Mouse (Mus musculus) neural tube, embryonic 12.5 days (tissue): Measurements from ENCODE around the gene Mtrex. TPM values are rescaled to one million over a fixed set of nuclear protein-coding genes. Genes with fewer than 3 reads are reported as not detected.

ENCODE experiments used
- ATAC-seq: fragments of 200-750 bp; cut with Nextera tagmentation; 2 replicates; pipeline ENCODE4 v1.8.0; 2017; ENCODE audit warnings: low read depth, mild to moderate bottlenecking, moderate TSS enrichment, moderate library complexity; ENCODE audit not compliant: low FRiP score
- H3K27ac ChIP-seq: fragments of 300-500 bp; sonication (generic); 2 replicates; pipeline ENCODE4 v1.5.1; 2016
- H3K27me3 ChIP-seq: fragments of 300-500 bp; sonication (generic); replicated peaks from 2 replicates; pipeline ENCODE4 v1.6.1; 2016; ENCODE audit warnings: mild to moderate bottlenecking
- H3K36me3 ChIP-seq: fragments of 300-500 bp; sonication (generic); 2 replicates; pipeline ENCODE4 v1.6.1; 2016; ENCODE audit warnings: mild to moderate bottlenecking
- H3K4me1 ChIP-seq: fragments of 300-500 bp; sonication (generic); 2 replicates; pipeline ENCODE4 v1.6.1; 2016
- H3K4me2 ChIP-seq: fragments of 300-500 bp; sonication (generic); replicated peaks from 2 replicates; pipeline ENCODE4 v1.6.1; 2016; ENCODE audit warnings: mild to moderate bottlenecking
- H3K4me3 ChIP-seq: fragments of 300-500 bp; sonication (generic); 2 replicates; pipeline ENCODE4 v1.5.1; 2016
- H3K9ac ChIP-seq: fragments of 300-500 bp; sonication (generic); 2 replicates; pipeline ENCODE4 v1.6.1; 2016; ENCODE audit warnings: mild to moderate bottlenecking
- H3K9me3 ChIP-seq: fragments of 300-500 bp; sonication (generic); 2 replicates; pipeline ENCODE4 v1.6.1; 2016; ENCODE audit warnings: mild to moderate bottlenecking
- WGBS: fragments of 180-500 bp; shearing (Covaris S2); methylation state at CpG from one replicate; pipeline ENCODE4 v1.1.7; 2016; 5-methylcytosine and 5-hydroxymethylcytosine counted together
- polyA plus RNA-seq: library from polyadenylated mRNA; unstranded; fragments of >200 nt; fragmentation: Nextera tagmentation; extraction: Ambion mirVana; gene quantifications from 2 replicates; pipeline ENCODE4 v1.2.1, GENCODE M21; 2016

Mtrex gene
- polyA plus RNA-seq, 1 experiment from 2014 or later = 88.9 TPM

DNA sequence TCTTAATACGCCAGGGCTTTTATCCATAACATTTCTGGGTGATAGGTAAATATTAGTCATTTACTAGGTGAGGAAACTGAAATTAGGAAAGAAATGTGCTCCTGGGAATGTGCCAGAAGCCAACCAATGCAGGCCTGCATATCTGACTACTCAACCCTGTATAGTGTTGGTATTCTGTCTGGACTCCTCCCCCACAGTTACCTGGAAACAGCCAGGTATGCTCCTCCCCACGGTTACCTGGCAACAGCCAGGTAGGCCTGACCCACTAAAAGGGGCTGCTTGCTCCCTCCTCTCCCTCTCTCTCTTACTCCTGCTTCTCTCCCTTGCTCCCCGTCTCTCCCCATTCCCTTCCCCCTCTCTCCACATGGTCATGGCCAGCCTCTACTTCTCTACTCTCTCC lies 104.8 kb downstream of the Mtrex start:
- 80% methylated on average over 3 of the region's 3 CpGs for WGBS
- H3K9me3 ChIP-seq = no peaks in the 10 kb centered on the region
- ATAC-seq = no peak

DNA sequence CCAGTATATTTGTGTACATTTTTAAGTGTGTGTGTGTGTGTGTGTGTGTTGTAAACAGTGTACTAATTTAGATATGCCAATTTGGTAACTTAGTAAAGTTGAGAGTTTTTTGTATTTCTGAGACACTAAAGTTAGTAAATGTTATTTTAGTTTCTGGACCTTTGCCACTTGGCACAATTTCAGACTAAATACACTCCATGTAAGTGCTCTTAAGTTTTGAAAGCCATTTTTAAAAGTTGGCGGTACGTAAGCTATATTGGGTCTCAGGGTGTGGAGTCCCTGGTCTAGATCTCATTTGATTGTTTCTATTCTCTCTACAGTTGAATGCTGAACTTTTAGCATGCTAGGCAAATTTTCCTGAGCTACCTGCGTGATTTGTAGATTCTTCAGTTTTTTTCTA lies 109.1 kb downstream of the Mtrex start:
- Histone ChIP-seq H3K4me1 (no peaks in the 10 kb centered on the region), H3K9ac (no peak overlapping the region), H3K27ac (no peak overlapping the region), H3K9me3 (no peaks in the 10 kb centered on the region), H3K4me2 (no peak overlapping the region), H3K27me3 (no peaks in the 10 kb centered on the region), H3K4me3 (no peak overlapping the region), H3K36me3 (no peaks in the 10 kb centered on the region)
- 95% methylated on average over 3 of the region's 3 CpGs for WGBS
- ATAC-seq = no peak

More for the DNA sequence above, 104.8 kb downstream of the Mtrex start:
- H3K4me3 ChIP-seq = no peak overlapping the region
- H3K27me3 ChIP-seq = no peaks in the 10 kb centered on the region
- no peak overlapping the region for H3K9ac ChIP-seq
- no peaks in the 10 kb centered on the region for H3K36me3 ChIP-seq
- no peak overlapping the region for H3K4me2 ChIP-seq
- H3K4me1 ChIP-seq = no peaks in the 10 kb centered on the region
- H3K27ac ChIP-seq = no peak overlapping the region

Other genes starting within 250 kb of the Mtrex start
- gene Plpp1, start 126.6 kb downstream of the Mtrex start, polyA plus RNA-seq = 27.4 and 29.6 TPM in 2 replicates
- gene Dhx29, start 56 bp upstream of the Mtrex start, polyA plus RNA-seq = 36.6 and 39.6 TPM in 2 replicates
- gene Ccno, start 60.4 kb upstream of the Mtrex start, polyA plus RNA-seq = 0.17 and 0.32 TPM in 2 replicates
- gene Mcidas, start 66.4 kb upstream of the Mtrex start, polyA plus RNA-seq = 0.08 TPM in 1 of 2 replicates, not detected in the other
- not detected in 2 replicates for gene Cdc20b, start 107.7 kb upstream of the Mtrex start, polyA plus RNA-seq
- 91.5 and 93.3 TPM in 2 replicates for gene Gpx8, start 119.0 kb upstream of the Mtrex start, polyA plus RNA-seq
- not detected in 2 replicates for gene Gzma, start 173.6 kb upstream of the Mtrex start, polyA plus RNA-seq